Mouse (Mus musculus): Measurements from ENCODE around the gene Ddah1.

Ddah1 gene

GRCm38 (mm10) chr3:145916826-145917225 is 158.4 kb downstream of the Ddah1 start:
- Histone ChIP-seq H3K27me3 (ENCODE audit: insufficient read depth, low read length) (peaks cover 20% of the 10 kb centered on the region), H3K36me3 (ENCODE audit: insufficient read depth, low read length) (no peaks in the 10 kb centered on the region), H3K4me1 (replicated peaks; ENCODE audit: low read depth, low read length) (peaks cover 27% of the 10 kb centered on the region), H3K4me3 (replicated peaks; ENCODE audit: low read length) (no peak overlapping the region), H3K9me3 (ENCODE audit: low read length) (peaks cover 27% of the 10 kb centered on the region)
- TF ChIP-seq POU5F1 (IDR thresholded peaks at IDR 0.05; ENCODE audit: borderline replicate concordance, low read length) = no peak
- TF ChIP-seq CTCF (conservative IDR thresholded peaks at IDR 0.05; ENCODE audit: low read length) = no peak
- no peak for TF ChIP-seq NANOG (IDR thresholded peaks at IDR 0.05; ENCODE audit: borderline replicate concordance, low read length)

- peaks cover 35% of the 10 kb centered on the region for H3K4me1 ChIP-seq (replicated peaks; ENCODE audit: low read depth, low read length)
- peaks cover 5% of the 10 kb centered on the region for H3K36me3 ChIP-seq (ENCODE audit: insufficient read depth, low read length)
- H3K27me3 ChIP-seq (ENCODE audit: insufficient read depth, low read length) = no peaks in the 10 kb centered on the region
- TF ChIP-seq POU5F1 (IDR thresholded peaks at IDR 0.05; ENCODE audit: borderline replicate concordance, low read length) (no peak), NANOG (IDR thresholded peaks at IDR 0.05; ENCODE audit: borderline replicate concordance, low read length) (no peak), CTCF (conservative IDR thresholded peaks at IDR 0.05; ENCODE audit: low read length) (no peak)
- H3K4me3 ChIP-seq (replicated peaks; ENCODE audit: low read length) = peak within 1 kb of the TSS; percentile 69
- peaks cover 27% of the 10 kb centered on the region for H3K9me3 ChIP-seq (ENCODE audit: low read length)
Observed at GRCm38 (mm10) chr3:145922019-145922854, 163.8 kb downstream of the Ddah1 start, which contains the start of gene Bcl10. Gene Bcl10 (plus strand): TSS chr3:145922804.

GRCm38 (mm10) chr3:145922971-145923370 is 164.5 kb downstream of the Ddah1 start:
- TF ChIP-seq NANOG (IDR thresholded peaks at IDR 0.05; ENCODE audit: borderline replicate concordance, low read length) (no peak), CTCF (conservative IDR thresholded peaks at IDR 0.05; ENCODE audit: low read length) (no peak), POU5F1 (IDR thresholded peaks at IDR 0.05; ENCODE audit: borderline replicate concordance, low read length) (no peak)
- peaks cover 43% of the 10 kb centered on the region for H3K4me1 ChIP-seq (replicated peaks; ENCODE audit: low read depth, low read length)
- H3K27me3 ChIP-seq (ENCODE audit: insufficient read depth, low read length) = no peaks in the 10 kb centered on the region
- H3K4me3 ChIP-seq (replicated peaks; ENCODE audit: low read length) = peak overlapping the region; percentile 69
- H3K9me3 ChIP-seq (ENCODE audit: low read length) = peaks cover 25% of the 10 kb centered on the region
- H3K36me3 ChIP-seq (ENCODE audit: insufficient read depth, low read length) = peaks cover 12% of the 10 kb centered on the region

GRCm38 (mm10) chr3:145923874-145924577 is 165.6 kb downstream of the Ddah1 start:
- TF ChIP-seq CTCF (conservative IDR thresholded peaks at IDR 0.05; ENCODE audit: low read length) = no peak
- no peak for TF ChIP-seq POU5F1 (IDR thresholded peaks at IDR 0.05; ENCODE audit: borderline replicate concordance, low read length)
- no peak for TF ChIP-seq NANOG (IDR thresholded peaks at IDR 0.05; ENCODE audit: borderline replicate concordance, low read length)
- peaks cover 45% of the 10 kb centered on the region for H3K4me1 ChIP-seq (replicated peaks; ENCODE audit: low read depth, low read length)
- no peaks in the 10 kb centered on the region for H3K27me3 ChIP-seq (ENCODE audit: insufficient read depth, low read length)
- peaks cover 23% of the 10 kb centered on the region for H3K36me3 ChIP-seq (ENCODE audit: insufficient read depth, low read length)
- H3K4me3 ChIP-seq (replicated peaks; ENCODE audit: low read length) = peak overlapping the region; percentile 97
- peaks cover 14% of the 10 kb centered on the region for H3K9me3 ChIP-seq (ENCODE audit: low read length)

GRCm38 (mm10) chr3:145924649-145925337 is 166.3 kb downstream of the Ddah1 start:
- H3K4me3 ChIP-seq (replicated peaks; ENCODE audit: low read length) = peak overlapping the region; percentile 97
- no peaks in the 10 kb centered on the region for H3K27me3 ChIP-seq (ENCODE audit: insufficient read depth, low read length)
- TF ChIP-seq CTCF (conservative IDR thresholded peaks at IDR 0.05; ENCODE audit: low read length) = no peak
- no peak for TF ChIP-seq NANOG (IDR thresholded peaks at IDR 0.05; ENCODE audit: borderline replicate concordance, low read length)
- no peak for TF ChIP-seq POU5F1 (IDR thresholded peaks at IDR 0.05; ENCODE audit: borderline replicate concordance, low read length)
- peaks cover 27% of the 10 kb centered on the region for H3K36me3 ChIP-seq (ENCODE audit: insufficient read depth, low read length)
- peaks cover 7% of the 10 kb centered on the region for H3K9me3 ChIP-seq (ENCODE audit: low read length)
- peaks cover 45% of the 10 kb centered on the region for H3K4me1 ChIP-seq (replicated peaks; ENCODE audit: low read depth, low read length)

GRCm38 (mm10) chr3:145925506-145925905 is 167.0 kb downstream of the Ddah1 start:
- Histone ChIP-seq H3K4me3 (replicated peaks; ENCODE audit: low read length) (peak overlapping the region; percentile 97), H3K36me3 (ENCODE audit: insufficient read depth, low read length) (peaks cover 34% of the 10 kb centered on the region), H3K27me3 (ENCODE audit: insufficient read depth, low read length) (no peaks in the 10 kb centered on the region), H3K9me3 (ENCODE audit: low read length) (no peaks in the 10 kb centered on the region), H3K4me1 (replicated peaks; ENCODE audit: low read depth, low read length) (peaks cover 45% of the 10 kb centered on the region)
- TF ChIP-seq NANOG (IDR thresholded peaks at IDR 0.05; ENCODE audit: borderline replicate concordance, low read length) (no peak), CTCF (conservative IDR thresholded peaks at IDR 0.05; ENCODE audit: low read length) (no peak), POU5F1 (IDR thresholded peaks at IDR 0.05; ENCODE audit: borderline replicate concordance, low read length) (no peak)

- Histone ChIP-seq H3K4me3 (replicated peaks; ENCODE audit: low read length) (no peak overlapping the region), H3K4me1 (replicated peaks; ENCODE audit: low read depth, low read length) (peaks cover 29% of the 10 kb centered on the region)
Observed at GRCm38 (mm10) chr3:145929525-145930400, 171.3 kb downstream of the Ddah1 start.

More at GRCm38 (mm10) chr3:145929525-145930400, 171.3 kb downstream of the Ddah1 start:
- Histone ChIP-seq H3K27me3 (ENCODE audit: insufficient read depth, low read length) (no peaks in the 10 kb centered on the region), H3K9me3 (ENCODE audit: low read length) (no peaks in the 10 kb centered on the region), H3K36me3 (ENCODE audit: insufficient read depth, low read length) (peaks cover 67% of the 10 kb centered on the region)
- no peak for TF ChIP-seq CTCF (conservative IDR thresholded peaks at IDR 0.05; ENCODE audit: low read length)
- TF ChIP-seq POU5F1 (IDR thresholded peaks at IDR 0.05; ENCODE audit: borderline replicate concordance, low read length) = no peak
- no peak for TF ChIP-seq NANOG (IDR thresholded peaks at IDR 0.05; ENCODE audit: borderline replicate concordance, low read length)
